Mouse (Mus musculus): ENCODE results near the gene Aebp2. TPM values are rescaled to one million over a fixed set of nuclear protein-coding genes. Genes with fewer than 3 reads are reported as not detected.
"Not testable (repeated sequence)": the region's sequence is repeated elsewhere in the genome, so short reads cannot be mapped to it uniquely, and the experiment has no call there.

Aebp2 gene
- polyA plus RNA-seq, 1 experiment from 2014 or later = 11.5 TPM

- H3K27me3 ChIP-seq; H3K9me3 ChIP-seq; H3K9ac ChIP-seq; H3K27ac ChIP-seq; H3K4me1 ChIP-seq; H3K4me3 ChIP-seq; ATAC-seq (ENCODE audit: borderline replicate concordance, extremely low read depth, low FRiP score, low TSS enrichment); H3K4me2 ChIP-seq: not testable (repeated sequence)
- 95% methylated on average over 6 of the region's 6 CpGs for WGBS
- peaks cover 30% of the 10 kb centered on the region for H3K36me3 ChIP-seq
Measured at GRCm38 (mm10) chr6:140595551-140595950, 26.9 kb upstream of the Aebp2 start.

DNA sequence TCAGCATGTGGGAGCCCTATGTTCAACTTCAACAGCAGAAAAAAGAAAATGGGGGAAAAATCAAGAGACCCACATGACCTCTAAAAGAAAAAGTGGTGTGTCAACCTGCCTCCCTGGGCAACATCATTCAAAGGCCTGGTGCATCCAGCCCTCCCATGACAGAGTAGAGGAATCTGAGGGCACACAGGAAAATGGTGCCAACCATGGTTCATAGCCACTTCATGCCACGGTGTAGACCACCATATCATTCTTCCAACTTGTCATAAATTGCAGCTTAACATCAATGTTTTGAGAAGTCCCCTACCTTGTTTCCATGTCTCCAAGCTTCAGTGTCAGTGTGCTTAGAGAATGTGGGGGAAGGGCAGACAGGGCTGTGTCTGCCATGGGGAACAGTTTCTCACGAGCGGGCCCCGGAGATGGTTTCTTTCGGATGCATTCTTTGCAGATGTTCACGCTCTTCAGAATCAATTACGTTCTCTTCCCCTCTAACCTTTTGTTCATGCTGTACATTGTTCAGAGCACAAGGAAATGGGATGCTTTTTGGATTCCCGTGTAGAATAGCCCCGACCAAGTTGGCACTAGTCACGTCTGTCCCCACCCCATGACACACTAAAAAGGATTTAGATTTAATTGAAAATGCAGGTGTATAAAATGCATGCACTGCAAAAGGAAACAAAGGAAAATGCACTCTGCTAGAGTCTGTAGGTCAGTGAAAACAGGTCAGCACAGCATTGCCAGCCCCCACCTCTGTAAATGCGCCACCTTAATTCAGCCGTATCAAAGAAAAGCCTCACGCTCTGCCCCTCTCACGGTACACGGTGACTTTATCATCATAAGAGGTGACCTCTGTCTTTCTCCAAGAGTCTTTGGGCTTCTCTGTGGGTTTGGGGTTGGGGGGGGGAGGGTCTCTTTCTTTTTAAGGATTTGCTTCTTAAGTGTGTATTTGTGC lies 24.8 kb upstream of the Aebp2 start:
- 91% methylated on average over 15 of the region's 15 CpGs for WGBS
- Histone ChIP-seq H3K4me1 (peaks cover 7% of the 10 kb centered on the region), H3K9ac (no peak overlapping the region), H3K27me3 (no peaks in the 10 kb centered on the region), H3K4me2 (no peak overlapping the region), H3K36me3 (peaks cover 22% of the 10 kb centered on the region), H3K4me3 (no peak overlapping the region), H3K27ac (no peak overlapping the region), H3K9me3 (no peaks in the 10 kb centered on the region)
- no peak for ATAC-seq (ENCODE audit: borderline replicate concordance, extremely low read depth, low FRiP score, low TSS enrichment)

GRCm38 (mm10) chr6:140598516-140598915 lies 23.9 kb upstream of the Aebp2 start:
- no peaks in the 10 kb centered on the region for H3K27me3 ChIP-seq
- H3K4me3 ChIP-seq = no peak overlapping the region
- no peak for ATAC-seq (ENCODE audit: borderline replicate concordance, extremely low read depth, low FRiP score, low TSS enrichment)
- peaks cover 5% of the 10 kb centered on the region for H3K4me1 ChIP-seq
- H3K27ac ChIP-seq = no peak overlapping the region
- no peak overlapping the region for H3K4me2 ChIP-seq
- 90% methylated on average over 9 of the region's 9 CpGs for WGBS
- H3K9me3 ChIP-seq = no peaks in the 10 kb centered on the region
- H3K36me3 ChIP-seq = peaks cover 22% of the 10 kb centered on the region
- no peak overlapping the region for H3K9ac ChIP-seq

- no peaks in the 10 kb centered on the region for H3K9me3 ChIP-seq
- 78% methylated on average over 5 of the region's 5 CpGs for WGBS
- peaks cover 22% of the 10 kb centered on the region for H3K36me3 ChIP-seq
- no peaks in the 10 kb centered on the region for H3K27me3 ChIP-seq
- H3K27ac ChIP-seq = no peak overlapping the region
- ATAC-seq (ENCODE audit: borderline replicate concordance, extremely low read depth, low FRiP score, low TSS enrichment) = no peak
- no peak overlapping the region for H3K9ac ChIP-seq
- H3K4me1 ChIP-seq = 0 out of 2 replicates have a peak, but pooled peaks cover 3% of the 10 kb centered on the region
- H3K4me2 ChIP-seq = no peak overlapping the region
- H3K4me3 ChIP-seq = no peak overlapping the region
Measured at GRCm38 (mm10) chr6:140599337-140599736, 23.1 kb upstream of the Aebp2 start.

DNA sequence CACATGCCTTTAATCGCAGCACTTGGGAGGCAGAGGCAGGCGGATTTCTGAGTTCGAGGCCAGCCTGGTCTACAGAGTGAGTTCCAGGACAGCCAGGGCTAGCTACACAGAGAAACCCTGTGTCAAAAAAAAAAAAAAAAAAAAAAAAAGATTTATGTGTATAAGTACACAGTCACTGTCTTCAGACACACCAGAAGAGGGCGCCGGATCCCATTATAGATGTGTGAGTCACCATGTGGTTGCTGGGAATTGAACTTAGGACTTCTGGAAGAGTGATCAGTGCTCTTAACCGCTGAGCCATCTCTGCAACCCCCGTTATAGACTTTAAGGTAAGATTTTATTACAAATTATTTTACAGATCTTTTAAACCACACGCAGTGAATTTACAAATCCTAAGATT lies 21.8 kb upstream of the Aebp2 start:
- H3K4me2 ChIP-seq; H3K4me3 ChIP-seq; H3K4me1 ChIP-seq; ATAC-seq (ENCODE audit: borderline replicate concordance, extremely low read depth, low FRiP score, low TSS enrichment); H3K9ac ChIP-seq; H3K9me3 ChIP-seq; H3K27ac ChIP-seq; H3K27me3 ChIP-seq: not testable (repeated sequence)
- 92% methylated on average over 8 of the region's 8 CpGs for WGBS
- peaks cover 16% of the 10 kb centered on the region for H3K36me3 ChIP-seq

GRCm38 (mm10) chr6:140601175-140601574 lies 21.3 kb upstream of the Aebp2 start:
- Histone ChIP-seq H3K4me3 (no peak overlapping the region), H3K27ac (no peak overlapping the region), H3K9me3 (no peaks in the 10 kb centered on the region), H3K36me3 (peaks cover 12% of the 10 kb centered on the region; the same call in 1 of the 2 replicates), H3K27me3 (no peaks in the 10 kb centered on the region), H3K4me1 (0 out of 2 replicates have a peak, but pooled peaks cover 3% of the 10 kb centered on the region), H3K4me2 (no peak overlapping the region), H3K9ac (no peak overlapping the region)
- ATAC-seq (ENCODE audit: borderline replicate concordance, extremely low read depth, low FRiP score, low TSS enrichment) = no peak
- WGBS = 88% methylated on average over 4 of the region's 4 CpGs

DNA sequence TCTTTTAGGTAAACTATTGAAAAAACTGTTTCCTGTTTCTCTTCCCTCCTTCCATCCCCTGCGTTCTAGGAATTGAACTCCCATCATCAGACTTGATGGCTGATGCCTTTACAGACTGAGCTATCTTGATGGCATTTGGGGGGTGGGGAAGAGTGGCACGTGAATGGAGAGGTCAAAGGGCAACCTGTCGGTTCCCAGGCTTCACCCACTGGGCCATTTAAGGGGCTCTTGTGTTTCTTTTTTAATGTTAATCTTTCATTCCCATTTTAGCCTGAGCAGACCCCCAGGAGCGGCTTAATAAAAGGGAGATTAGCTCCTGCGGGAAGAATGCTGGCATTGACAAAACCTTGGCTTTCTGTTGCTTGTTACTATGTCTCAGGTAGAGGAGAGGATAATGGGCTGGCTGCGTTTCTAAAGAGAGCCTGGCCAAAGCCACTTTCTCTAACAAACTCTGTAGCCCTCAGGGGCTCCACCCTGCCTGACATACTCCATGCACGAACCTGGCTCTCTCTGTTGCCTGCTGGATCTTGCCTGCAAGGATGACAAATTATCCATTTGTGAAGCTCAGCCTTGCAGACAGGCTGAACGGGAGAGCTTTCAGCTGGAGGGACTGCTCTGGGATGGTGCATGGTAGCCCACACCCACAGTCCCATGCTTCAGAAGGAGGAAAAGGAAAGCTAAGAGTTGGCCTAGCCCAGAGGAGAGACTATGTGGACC lies 19.1 kb upstream of the Aebp2 start:
- H3K4me3 ChIP-seq = no peak overlapping the region
- no peak for ATAC-seq (ENCODE audit: borderline replicate concordance, extremely low read depth, low FRiP score, low TSS enrichment)
- 23% methylated on average over 8 of the region's 8 CpGs for WGBS

GRCm38 (mm10) chr6:140605173-140605572 lies 17.3 kb upstream of the Aebp2 start:
- H3K4me3 ChIP-seq = not testable (repeated sequence)

More for the DNA sequence above, 19.1 kb upstream of the Aebp2 start:
- H3K4me1 ChIP-seq = 0 out of 2 replicates have a peak, but pooled peaks cover 3% of the 10 kb centered on the region
- no peaks in the 10 kb centered on the region for H3K27me3 ChIP-seq
- no peak overlapping the region for H3K27ac ChIP-seq
- no peaks in the 10 kb centered on the region for H3K9me3 ChIP-seq
- H3K4me2 ChIP-seq = no peak overlapping the region
- H3K36me3 ChIP-seq = 0 out of 2 replicates have a peak, but pooled peaks cover 3% of the 10 kb centered on the region
- H3K9ac ChIP-seq = no peak overlapping the region

GRCm38 (mm10) chr6:140605732-140606131 lies 16.7 kb upstream of the Aebp2 start:
- H3K27me3 ChIP-seq = no peaks in the 10 kb centered on the region
- H3K9ac ChIP-seq = no peak overlapping the region
- H3K27ac ChIP-seq = no peak overlapping the region
- ATAC-seq (ENCODE audit: borderline replicate concordance, extremely low read depth, low FRiP score, low TSS enrichment) = no peak
- 70% methylated on average over 3 of the region's 3 CpGs for WGBS
- H3K4me1 ChIP-seq = 0 out of 2 replicates have a peak, but pooled peaks cover 3% of the 10 kb centered on the region
- 0 out of 2 replicates have a peak, but pooled peaks cover 3% of the 10 kb centered on the region for H3K36me3 ChIP-seq
- no peak overlapping the region for H3K4me3 ChIP-seq
- no peaks in the 10 kb centered on the region for H3K9me3 ChIP-seq
- no peak overlapping the region for H3K4me2 ChIP-seq

More at GRCm38 (mm10) chr6:140605173-140605572, 17.3 kb upstream of the Aebp2 start:
- not testable (repeated sequence) for H3K27me3 ChIP-seq; H3K9me3 ChIP-seq; H3K4me1 ChIP-seq; H3K4me2 ChIP-seq; H3K9ac ChIP-seq; ATAC-seq (ENCODE audit: borderline replicate concordance, extremely low read depth, low FRiP score, low TSS enrichment); H3K27ac ChIP-seq; H3K36me3 ChIP-seq
- WGBS = 83% methylated on average over 5 of the region's 5 CpGs

DNA sequence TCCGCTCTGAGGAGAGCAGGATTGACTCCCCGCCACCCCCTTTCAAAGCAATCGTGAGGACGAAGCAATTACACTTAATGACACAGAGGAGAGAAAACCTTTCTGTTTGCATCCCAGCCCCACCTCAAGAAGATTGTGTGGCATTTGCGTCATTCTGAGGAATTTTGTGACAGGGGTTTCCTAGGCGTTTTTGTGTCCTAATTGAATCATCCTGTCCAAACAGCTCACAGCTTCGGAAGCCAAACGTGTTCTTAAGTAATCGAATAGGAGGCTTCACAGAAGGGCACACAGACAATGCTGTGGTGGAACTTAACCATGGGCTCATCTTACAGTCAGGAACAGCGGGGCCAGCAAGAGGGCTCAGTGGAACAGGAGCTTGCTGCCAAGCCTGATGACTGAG lies 15.9 kb upstream of the Aebp2 start:
- Histone ChIP-seq H3K4me1 (0 out of 2 replicates have a peak, but pooled peaks cover 3% of the 10 kb centered on the region), H3K27me3 (no peaks in the 10 kb centered on the region), H3K36me3 (no peaks in the 10 kb centered on the region), H3K9ac (no peak overlapping the region), H3K9me3 (no peaks in the 10 kb centered on the region), H3K27ac (no peak overlapping the region), H3K4me3 (no peak overlapping the region), H3K4me2 (no peak overlapping the region)
- 62% methylated on average over 10 of the region's 10 CpGs for WGBS
- no peak for ATAC-seq (ENCODE audit: borderline replicate concordance, extremely low read depth, low FRiP score, low TSS enrichment)

DNA sequence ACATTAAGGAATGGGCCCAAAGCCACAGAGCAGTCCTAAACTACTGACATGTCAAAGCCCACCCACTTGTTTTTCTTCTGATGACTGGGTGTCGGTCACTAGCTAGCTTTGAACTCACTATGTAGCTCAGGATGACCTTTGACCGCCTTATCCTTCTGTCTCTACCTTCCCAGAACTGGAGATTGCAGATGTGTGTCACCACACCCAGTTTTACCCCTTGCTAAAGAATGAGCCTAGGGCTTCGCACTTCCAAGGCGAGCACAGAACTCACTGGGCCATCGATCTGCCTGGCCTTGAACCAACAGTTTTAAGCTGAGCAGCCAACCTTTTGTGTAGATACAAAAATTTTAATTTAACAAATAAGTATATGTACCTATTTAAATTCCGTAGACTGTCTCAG lies 13.8 kb upstream of the Aebp2 start:
- no peaks in the 10 kb centered on the region for H3K36me3 ChIP-seq
- ATAC-seq (ENCODE audit: borderline replicate concordance, extremely low read depth, low FRiP score, low TSS enrichment) = no peak
- H3K4me3 ChIP-seq = no peak overlapping the region
- H3K27ac ChIP-seq = no peak overlapping the region
- H3K9ac ChIP-seq = no peak overlapping the region
- WGBS = 88% methylated on average over 6 of the region's 6 CpGs
- no peaks in the 10 kb centered on the region for H3K9me3 ChIP-seq
- H3K27me3 ChIP-seq = no peaks in the 10 kb centered on the region
- no peak overlapping the region for H3K4me2 ChIP-seq
- H3K4me1 ChIP-seq = no peaks in the 10 kb centered on the region

- H3K9me3 ChIP-seq = no peaks in the 10 kb centered on the region
- no peak overlapping the region for H3K4me2 ChIP-seq
- H3K9ac ChIP-seq = no peak overlapping the region
- no peak overlapping the region for H3K27ac ChIP-seq
- no peaks in the 10 kb centered on the region for H3K4me1 ChIP-seq
- no peak for ATAC-seq (ENCODE audit: borderline replicate concordance, extremely low read depth, low FRiP score, low TSS enrichment)
- H3K27me3 ChIP-seq = no peaks in the 10 kb centered on the region
- H3K36me3 ChIP-seq = no peaks in the 10 kb centered on the region
- H3K4me3 ChIP-seq = no peak overlapping the region
- WGBS = 84% methylated on average over 4 of the region's 4 CpGs
Measured at GRCm38 (mm10) chr6:140609533-140609932, 12.9 kb upstream of the Aebp2 start.

Measured in lung, embryonic 15.5 days (tissue).